Mouse (Mus musculus) testis, adult 2 months (tissue): Measurements from ENCODE around the gene Pnrc1.

Experiments used
- CTCF ChIP-seq: fragments of 200-500 bp; IDR thresholded peaks from 2 replicates; pipeline ENCODE4 v1.5.1; 2012; ENCODE audit warnings: low read depth, mild to moderate bottlenecking, inconsistent platforms, low read length, moderate library complexity; ENCODE audit not compliant: control insufficient read depth, insufficient read depth, insufficient replicate concordance
- POLR2A ChIP-seq: fragments of 200-500 bp; IDR thresholded peaks from 2 replicates; pipeline ENCODE4 v1.6.1; 2012; ENCODE audit warnings: low read depth, mild to moderate bottlenecking, inconsistent platforms, low read length, moderate library complexity; ENCODE audit not compliant: control insufficient read depth

GRCm38 (mm10) chr4:33257263-33257964 lies 32.5 kb downstream of the Pnrc1 start:
- no peak for TF ChIP-seq POLR2A
- no peak for TF ChIP-seq CTCF
